Mouse (Mus musculus): ENCODE measurements at regions not wholly inside any gene's neighbourhood (a gene's known extent, or its start where the extent isn't known, plus 50 kb on each side); places are given as distances from the start of the nearest gene placed in this dataset.

GRCm38 (mm10) chr12:119028161-119028560 is 61.9 kb upstream of the Abcb5 start:
- no peak for DNase-seq (ENCODE audit: low spot score)

GRCm38 (mm10) chr12:119027701-119028100 is 61.5 kb upstream of the Abcb5 start:
- no peak for DNase-seq (ENCODE audit: low spot score)

GRCm38 (mm10) chr12:119026311-119026710 is 60.1 kb upstream of the Abcb5 start:
- DNase-seq (ENCODE audit: low spot score), result peak; percentile 32

- no peak for DNase-seq (ENCODE audit: low spot score)
These were observed 57.8 kb upstream of the Abcb5 start for GRCm38 (mm10) chr12:119024063-119024462.
